Comparison of ENCODE assay signal across 9 mouse cellular contexts in the genomic region with DNA sequence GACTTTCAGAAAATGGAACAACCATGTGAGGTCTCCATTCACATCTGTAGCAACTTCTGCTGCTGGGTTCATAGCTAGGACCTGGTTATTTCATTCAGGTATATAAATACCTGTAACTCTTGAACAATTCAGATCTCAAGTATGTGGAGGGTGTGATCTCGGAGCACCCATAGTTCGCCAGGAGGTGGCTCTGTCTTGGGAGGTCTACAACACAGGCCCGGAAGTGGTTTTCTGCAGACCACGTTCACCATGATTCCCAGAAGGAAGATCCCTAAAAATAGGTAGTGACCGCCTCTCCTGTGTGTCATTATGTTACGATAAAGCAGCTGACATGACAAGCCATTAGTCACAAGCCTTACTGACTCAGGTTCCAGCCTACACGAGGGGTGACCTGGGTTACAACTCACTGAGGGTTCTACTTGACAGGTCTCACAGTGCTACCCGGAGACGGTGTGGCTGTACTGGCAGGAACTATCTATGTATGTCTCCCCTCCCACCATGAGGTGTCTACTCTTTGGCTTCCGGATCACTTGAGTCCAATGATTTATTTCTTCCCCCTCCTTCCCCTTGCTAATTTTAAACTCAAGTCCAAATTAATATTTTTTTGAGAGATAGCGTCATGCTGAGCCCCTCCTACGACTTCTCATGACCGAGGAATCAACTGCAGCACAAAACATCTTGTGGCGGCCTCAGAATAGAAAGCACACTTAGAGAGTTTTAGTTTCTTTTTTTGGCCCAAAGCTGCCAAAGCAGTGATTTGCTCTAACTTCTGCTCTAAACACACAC. TPM values are rescaled to one million over a fixed set of nuclear protein-coding genes. Genes with fewer than 3 reads are reported as not detected.
DNase-seq lines count a peak whose midpoint lies in the region.
"Had no signal": no experiment of that assay in that cellular context is flagged by ENCODE, and none has a peak within 500 bp of the region (broad histone marks: within the 10 kb centered on the region; RNA-seq: fewer than 3 reads in every experiment).

No protein-coding gene starts in this region.

- H3K4me3 ChIP-seq in heart, embryonic 10.5 days = no peak overlapping the region
- H3K4me3 ChIP-seq: limb, embryonic 13.5 days had no signal

- peaks cover 37% of the 10 kb centered on the region for H3K4me1 ChIP-seq in heart, embryonic 10.5 days

- H3K27me3 ChIP-seq in heart, embryonic 10.5 days (ENCODE audit: insufficient read depth, poor library complexity, severe bottlenecking) = no peaks in the 10 kb centered on the region
- H3K27me3 ChIP-seq: limb, embryonic 13.5 days had no signal

- 62% methylated on average over 14 of the region's 14 CpGs for WGBS in heart, embryonic 10.5 days

- H3K9me3 ChIP-seq in heart, embryonic 10.5 days = no peaks in the 10 kb centered on the region
- H3K9me3 ChIP-seq: limb, embryonic 13.5 days had no signal

- H3K27ac ChIP-seq in heart, embryonic 10.5 days = peak overlapping the region; percentile 30; the same call in 1 of the 2 replicates
- H3K27ac ChIP-seq: limb, embryonic 13.5 days had no signal

- DNase-seq in adrenal gland, adult (ENCODE audit: inconsistent age in 2 of 2, low spot score in 1 of 2) = peak; percentile 32 to 64
- DNase-seq in adrenal gland, postnatal 4 days (ENCODE audit: low spot score in 2 of 2) = no peak
- DNase-seq in 3134 (ENCODE audit: extremely low read depth, insufficient read length, low spot score) = peak; percentile 27
- DNase-seq in heart, embryonic 10.5 days (ENCODE audit: low spot score) = no peak
- peak; percentile 16 to 42 for DNase-seq in left cerebral cortex, adult 9 months (ENCODE audit: low spot score in 2 of 2)
- no peak for DNase-seq in urinary bladder, postnatal 36 days (ENCODE audit: low spot score in 2 of 2)
- no peak for DNase-seq in cerebellum, adult 11 months
- DNase-seq in retina, postnatal 1 day = no peak

- peaks cover 25% of the 10 kb centered on the region; the same call in 1 of the 2 replicates for H3K36me3 ChIP-seq in heart, embryonic 10.5 days

RNA-seq across cellular contexts. Expression of a gene that starts 44.2 kb away (rescaled TPM):
- total RNA-seq in adrenal gland, postnatal 4 days (2021) = 10 to 100 TPM; 43.7 to 50.6 TPM
- polyA plus RNA-seq in heart, embryonic 10.5 days (2016; fragmentation: Nextera tagmentation; extraction: Ambion mirVana) = 117 and 143 TPM in 2 replicates

Comparison
In these comparisons a context has a peak if more than half of its experiments do, and no peak if none do; other contexts are left out.
1. DNase-seq: peak in adrenal gland, adult (2 of 2), 3134 (single experiment) and left cerebral cortex, adult 9 months (2 of 2); none in adrenal gland, postnatal 4 days (0 of 2), heart, embryonic 10.5 days (single experiment), urinary bladder, postnatal 36 days (0 of 2), cerebellum, adult 11 months (single experiment) and retina, postnatal 1 day (single experiment).